Mouse (Mus musculus): ENCODE data around the gene Zdhhc7. TPM values are rescaled to one million over a fixed set of nuclear protein-coding genes. Genes with fewer than 3 reads are reported as not detected.

Zdhhc7 gene
- polyA plus RNA-seq, 1 experiment from 2014 or later: 30.3 TPM

GRCm38 (mm10) chr8:120062742-120063141 lies 38.5 kb downstream of the Zdhhc7 start:
- Histone ChIP-seq H3K27me3 (ENCODE audit: insufficient read depth, low read length) (no peaks in the 10 kb centered on the region), H3K9ac (ENCODE audit: low read depth, low read length) (no peak overlapping the region), H3K9me3 (replicated peaks; ENCODE audit: low read length) (no peaks in the 10 kb centered on the region), H3K4me1 (replicated peaks; ENCODE audit: insufficient read depth, low read length) (no peaks in the 10 kb centered on the region), H3K27ac (no peak overlapping the region), H3K4me3 (replicated peaks; ENCODE audit: low read depth, low read length) (no peak overlapping the region), H3K36me3 (ENCODE audit: insufficient read depth, low read length) (no peaks in the 10 kb centered on the region), H3K4me2 (ENCODE audit: low read length) (no peak overlapping the region)
- DNase-seq (ENCODE audit: low spot score) (no peak), ATAC-seq (replicated peaks; ENCODE audit: low FRiP score, low read depth) (no peak)
- WGBS: 88% methylated on average over 14 of the region's 14 CpGs
- TF ChIP-seq CTCF (IDR thresholded peaks at IDR 0.05; ENCODE audit: low read depth): no peak

- Histone ChIP-seq H3K4me2 (ENCODE audit: low read length) (no peak overlapping the region), H3K36me3 (ENCODE audit: insufficient read depth, low read length) (no peaks in the 10 kb centered on the region), H3K9me3 (replicated peaks; ENCODE audit: low read length) (no peaks in the 10 kb centered on the region), H3K4me3 (replicated peaks; ENCODE audit: low read depth, low read length) (no peak overlapping the region), H3K4me1 (replicated peaks; ENCODE audit: insufficient read depth, low read length) (no peaks in the 10 kb centered on the region), H3K27me3 (ENCODE audit: insufficient read depth, low read length) (no peaks in the 10 kb centered on the region), H3K9ac (ENCODE audit: low read depth, low read length) (no peak overlapping the region), H3K27ac (no peak overlapping the region)
- ATAC-seq (replicated peaks; ENCODE audit: low FRiP score, low read depth): no peak
- no peak for TF ChIP-seq CTCF (IDR thresholded peaks at IDR 0.05; ENCODE audit: low read depth)
- DNase-seq (ENCODE audit: low spot score): no peak
- 82% methylated on average over 2 of the region's 2 CpGs for WGBS
These were observed 44.2 kb downstream of the Zdhhc7 start for GRCm38 (mm10) chr8:120057078-120057477.

GRCm38 (mm10) chr8:120054833-120055232 lies 46.4 kb downstream of the Zdhhc7 start:
- H3K4me2 ChIP-seq (ENCODE audit: low read length): no peak overlapping the region
- no peak overlapping the region for H3K27ac ChIP-seq
- no peaks in the 10 kb centered on the region for H3K9me3 ChIP-seq (replicated peaks; ENCODE audit: low read length)
- no peaks in the 10 kb centered on the region for H3K27me3 ChIP-seq (ENCODE audit: insufficient read depth, low read length)
- ATAC-seq (replicated peaks; ENCODE audit: low FRiP score, low read depth) (no peak), DNase-seq (ENCODE audit: low spot score) (no peak)
- no peaks in the 10 kb centered on the region for H3K36me3 ChIP-seq (ENCODE audit: insufficient read depth, low read length)
- 95% methylated on average over 3 of the region's 3 CpGs for WGBS
- H3K9ac ChIP-seq (ENCODE audit: low read depth, low read length): no peak overlapping the region
- no peak for TF ChIP-seq CTCF (IDR thresholded peaks at IDR 0.05; ENCODE audit: low read depth)
- H3K4me1 ChIP-seq (replicated peaks; ENCODE audit: insufficient read depth, low read length): no peaks in the 10 kb centered on the region
- no peak overlapping the region for H3K4me3 ChIP-seq (replicated peaks; ENCODE audit: low read depth, low read length)

GRCm38 (mm10) chr8:120052318-120052717 lies 49.0 kb downstream of the Zdhhc7 start:
- Histone ChIP-seq H3K27ac (no peak overlapping the region), H3K4me1 (replicated peaks; ENCODE audit: insufficient read depth, low read length) (no peaks in the 10 kb centered on the region), H3K36me3 (ENCODE audit: insufficient read depth, low read length) (no peaks in the 10 kb centered on the region), H3K9ac (ENCODE audit: low read depth, low read length) (no peak overlapping the region), H3K4me3 (replicated peaks; ENCODE audit: low read depth, low read length) (no peak overlapping the region), H3K9me3 (replicated peaks; ENCODE audit: low read length) (no peaks in the 10 kb centered on the region), H3K4me2 (ENCODE audit: low read length) (no peak overlapping the region), H3K27me3 (ENCODE audit: insufficient read depth, low read length) (no peaks in the 10 kb centered on the region)
- no peak for ATAC-seq (replicated peaks; ENCODE audit: low FRiP score, low read depth)
- no peak for DNase-seq (ENCODE audit: low spot score)
- 77% methylated on average over 8 of the region's 8 CpGs for WGBS
- no peak for TF ChIP-seq CTCF (IDR thresholded peaks at IDR 0.05; ENCODE audit: low read depth)

GRCm38 (mm10) chr8:120051908-120052307 lies 49.4 kb downstream of the Zdhhc7 start:
- 88% methylated on average over 4 of the region's 4 CpGs for WGBS
- no peak for DNase-seq (ENCODE audit: low spot score)
- H3K36me3 ChIP-seq (ENCODE audit: insufficient read depth, low read length): no peaks in the 10 kb centered on the region

GRCm38 (mm10) chr8:120051006-120051405 lies 50.3 kb downstream of the Zdhhc7 start:
- DNase-seq (ENCODE audit: low spot score) (peak; percentile 54), ATAC-seq (replicated peaks; ENCODE audit: low FRiP score, low read depth) (no peak)
- Histone ChIP-seq H3K36me3 (ENCODE audit: insufficient read depth, low read length) (no peaks in the 10 kb centered on the region), H3K4me2 (ENCODE audit: low read length) (no peak overlapping the region), H3K27ac (no peak overlapping the region), H3K4me1 (replicated peaks; ENCODE audit: insufficient read depth, low read length) (no peaks in the 10 kb centered on the region; the same call in 1 of the 2 replicates), H3K27me3 (ENCODE audit: insufficient read depth, low read length) (no peaks in the 10 kb centered on the region), H3K9ac (ENCODE audit: low read depth, low read length) (no peak overlapping the region), H3K4me3 (replicated peaks; ENCODE audit: low read depth, low read length) (no peak overlapping the region), H3K9me3 (replicated peaks; ENCODE audit: low read length) (no peaks in the 10 kb centered on the region)
- 27% methylated on average over 4 of the region's 4 CpGs for WGBS
- no peak for TF ChIP-seq CTCF (IDR thresholded peaks at IDR 0.05; ENCODE audit: low read depth)

More at GRCm38 (mm10) chr8:120051908-120052307, 49.4 kb downstream of the Zdhhc7 start:
- Histone ChIP-seq H3K4me2 (ENCODE audit: low read length) (no peak overlapping the region), H3K27me3 (ENCODE audit: insufficient read depth, low read length) (no peaks in the 10 kb centered on the region), H3K9ac (ENCODE audit: low read depth, low read length) (no peak overlapping the region), H3K4me3 (replicated peaks; ENCODE audit: low read depth, low read length) (no peak overlapping the region), H3K9me3 (replicated peaks; ENCODE audit: low read length) (no peaks in the 10 kb centered on the region), H3K27ac (no peak overlapping the region), H3K4me1 (replicated peaks; ENCODE audit: insufficient read depth, low read length) (no peaks in the 10 kb centered on the region)
- ATAC-seq (replicated peaks; ENCODE audit: low FRiP score, low read depth): no peak
- TF ChIP-seq CTCF (IDR thresholded peaks at IDR 0.05; ENCODE audit: low read depth): no peak

GRCm38 (mm10) chr8:120050376-120050775 lies 50.9 kb downstream of the Zdhhc7 start:
- H3K27me3 ChIP-seq (ENCODE audit: insufficient read depth, low read length): no peaks in the 10 kb centered on the region
- no peak for ATAC-seq (replicated peaks; ENCODE audit: low FRiP score, low read depth)
- no peaks in the 10 kb centered on the region for H3K9me3 ChIP-seq (replicated peaks; ENCODE audit: low read length)
- no peak for TF ChIP-seq CTCF (IDR thresholded peaks at IDR 0.05; ENCODE audit: low read depth)
- no peaks in the 10 kb centered on the region for H3K36me3 ChIP-seq (ENCODE audit: insufficient read depth, low read length)
- H3K4me1 ChIP-seq (replicated peaks; ENCODE audit: insufficient read depth, low read length): no peaks in the 10 kb centered on the region; the same call in 1 of the 2 replicates
- no peak overlapping the region for H3K4me2 ChIP-seq (ENCODE audit: low read length)
- DNase-seq (ENCODE audit: low spot score): no peak
- H3K27ac ChIP-seq: no peak overlapping the region
- no peak overlapping the region for H3K9ac ChIP-seq (ENCODE audit: low read depth, low read length)
- no peak overlapping the region for H3K4me3 ChIP-seq (replicated peaks; ENCODE audit: low read depth, low read length)
- WGBS: 64% methylated on average over 10 of the region's 10 CpGs

All from kidney, postnatal 0 days (tissue).